In genomic region chr1:143681108-143681507, GRCm38 (mm10) we compare ENCODE assay signal across 15 mouse cellular contexts. TPM values are rescaled to one million over a fixed set of nuclear protein-coding genes. Genes with fewer than 3 reads are reported as not detected.
A peak's percentile ranks its signal among the peaks of the same experiment; 100 is the strongest.
DNase-seq lines count a peak whose midpoint lies in the region; ATAC-seq and TF ChIP-seq lines count a peak whose summit lies in the region.
"Had no signal": no experiment of that assay in that cellular context is flagged by ENCODE, and none has a peak within 500 bp of the region (broad histone marks: within the 10 kb centered on the region; RNA-seq: fewer than 3 reads in every experiment).

No protein-coding gene starts in this region.

- H3K36me3 ChIP-seq in forebrain, postnatal 0 days (ENCODE audit: insufficient read depth), result peaks cover 17% of the 10 kb centered on the region
- H3K36me3 ChIP-seq in forebrain, embryonic 13.5 days (ENCODE audit: poor library complexity, severe bottlenecking), result peaks cover 46% of the 10 kb centered on the region

- H3K4me3 ChIP-seq in forebrain, postnatal 0 days (ENCODE audit: low read depth, low read length), result no peak overlapping the region
- no peak overlapping the region for H3K4me3 ChIP-seq in forebrain, embryonic 13.5 days
- H3K4me3 ChIP-seq: erythroblast, embryonic 14.5 days; limb, embryonic 13.5 days; midbrain, embryonic 12.5 days; neural tube, embryonic 12.5 days had no signal

- intact Hi-C loops in heart, postnatal 10 days (cut with DNase I), result no loop called here

- ATAC-seq in forebrain, postnatal 0 days, result no peak
- ATAC-seq in forebrain, embryonic 13.5 days, result no peak
- ATAC-seq in inflammation-experienced regulatory T-cells, adult 6 months, result no peak
- ATAC-seq: activated CD4-positive, CD25-positive, alpha-beta regulatory T cell, adult 4 months; lung, postnatal 0 days had no signal

- H3K27me3 ChIP-seq in forebrain, postnatal 0 days (ENCODE audit: insufficient read depth, low read length), result no peaks in the 10 kb centered on the region
- no peaks in the 10 kb centered on the region for H3K27me3 ChIP-seq in forebrain, embryonic 13.5 days
- H3K27me3 ChIP-seq: limb, embryonic 13.5 days; midbrain, embryonic 12.5 days; neural tube, embryonic 12.5 days had no signal

- no peaks in the 10 kb centered on the region for H3K4me1 ChIP-seq in forebrain, postnatal 0 days (ENCODE audit: insufficient read depth)
- no peaks in the 10 kb centered on the region for H3K4me1 ChIP-seq in forebrain, embryonic 13.5 days
- H3K4me1 ChIP-seq: limb, embryonic 13.5 days; midbrain, embryonic 12.5 days; neural tube, embryonic 12.5 days had no signal

- WGBS in forebrain, postnatal 0 days, result 89% methylated on average over 5 of the region's 5 CpGs
- 98% methylated on average over 5 of the region's 5 CpGs for WGBS in forebrain, embryonic 13.5 days

- no peaks in the 10 kb centered on the region for H3K9me3 ChIP-seq in forebrain, postnatal 0 days (ENCODE audit: low read length)
- H3K9me3 ChIP-seq in forebrain, embryonic 13.5 days (replicated peaks), result no peaks in the 10 kb centered on the region
- H3K9me3 ChIP-seq: G1E; limb, embryonic 13.5 days; midbrain, embryonic 12.5 days; neural tube, embryonic 12.5 days had no signal

- TF ChIP-seq CTCF in forebrain, postnatal 0 days (IDR thresholded peaks at IDR 0.05; ENCODE audit: low read depth), result no peak

- H3K4me2 ChIP-seq in forebrain, postnatal 0 days (ENCODE audit: low read depth), result no peak overlapping the region
- H3K4me2 ChIP-seq in forebrain, embryonic 13.5 days, result no peak overlapping the region
- H3K4me2 ChIP-seq: limb, embryonic 13.5 days; midbrain, embryonic 12.5 days; neural tube, embryonic 12.5 days had no signal

- H3K9ac ChIP-seq in forebrain, postnatal 0 days, result no peak overlapping the region
- H3K9ac ChIP-seq in forebrain, embryonic 13.5 days, result no peak overlapping the region
- H3K9ac ChIP-seq: limb, embryonic 13.5 days; midbrain, embryonic 12.5 days; neural tube, embryonic 12.5 days had no signal

- DNase-seq in forebrain, postnatal 0 days, result peak; percentile 10
- DNase-seq in kidney, postnatal 36 days, result peak; percentile 13 to 53
- no peak for DNase-seq in kidney, postnatal 14 days
- peak; percentile 86 for DNase-seq in cerebellum, adult 11-12 months
- peak; percentile 69 to 74 for DNase-seq in heart, postnatal 10 days
- no peak for DNase-seq in lung, adult 18-20 months

- no peak overlapping the region for H3K27ac ChIP-seq in forebrain, postnatal 0 days (ENCODE audit: low read depth, low read length)
- H3K27ac ChIP-seq in forebrain, embryonic 13.5 days, result no peak overlapping the region
- H3K27ac ChIP-seq: limb, embryonic 13.5 days; midbrain, embryonic 12.5 days; neural tube, embryonic 12.5 days had no signal

RNA-seq across cellular contexts. Expression of gene Cdc73, which starts 21.6 kb away (rescaled TPM):
- total RNA-seq in forebrain, postnatal 0 days (2014; rRNA removed), result 8.3 and 10.9 TPM in 2 replicates
- 8.9 and 11.2 TPM in 2 replicates for polyA plus RNA-seq in forebrain, postnatal 0 days (2015; fragmentation: Nextera tagmentation; extraction: Ambion mirVana)
- 24.0 and 30.6 TPM in 2 replicates for polyA plus RNA-seq in forebrain, embryonic 13.5 days (2015; fragmentation: Nextera tagmentation; extraction: Ambion mirVana)
- 10 to 100 TPM; 51.0 to 52.8 TPM for total RNA-seq in heart, postnatal 10 days (2021)
- polyA plus RNA-seq in inflammation-experienced regulatory T-cells, adult 6 months (2017; shearing (Covaris generic)), result 10 to 100 TPM; 17.7 to 21.5 (median 17.9) TPM

RNA-seq across cellular contexts. Expression of gene Glrx2, which starts 35.0 kb away (rescaled TPM):
- total RNA-seq in forebrain, postnatal 0 days (2014; rRNA removed), result 33.0 and 42.8 TPM in 2 replicates
- 135 and 140 TPM in 2 replicates for polyA plus RNA-seq in forebrain, postnatal 0 days (2015; fragmentation: Nextera tagmentation; extraction: Ambion mirVana)
- 161 and 192 TPM in 2 replicates for polyA plus RNA-seq in forebrain, embryonic 13.5 days (2015; fragmentation: Nextera tagmentation; extraction: Ambion mirVana)
- 10 to 100 TPM; 74.7 to 84.3 TPM for total RNA-seq in heart, postnatal 10 days (2021)
- 10 to 100 TPM; 38.7 to 54.4 (median 40.4) TPM for polyA plus RNA-seq in inflammation-experienced regulatory T-cells, adult 6 months (2017; shearing (Covaris generic))

RNA-seq across cellular contexts. Expression of gene B3galt2, which starts 40.6 kb away (rescaled TPM):
- 25.6 and 28.1 TPM in 2 replicates for total RNA-seq in forebrain, postnatal 0 days (2014; rRNA removed)
- 7.2 and 8.1 TPM in 2 replicates for polyA plus RNA-seq in forebrain, postnatal 0 days (2015; fragmentation: Nextera tagmentation; extraction: Ambion mirVana)
- 3.2 and 3.5 TPM in 2 replicates for polyA plus RNA-seq in forebrain, embryonic 13.5 days (2015; fragmentation: Nextera tagmentation; extraction: Ambion mirVana)
- total RNA-seq in heart, postnatal 10 days (2021), result under 1 TPM; 0.10 to 0.32 TPM
- polyA plus RNA-seq in inflammation-experienced regulatory T-cells, adult 6 months (2017; shearing (Covaris generic)), result under 1 TPM; 0.44 to 0.86 (median 0.61) TPM
- polyA plus RNA-seq: G1E had no signal

Comparison
In these comparisons a context has a peak if more than half of its experiments do, and no peak if none do; other contexts are left out.
1. DNase-seq: peak in forebrain, postnatal 0 days (single experiment), kidney, postnatal 36 days (2 of 2), cerebellum, adult 11-12 months (single experiment) and heart, postnatal 10 days (2 of 2); none in kidney, postnatal 14 days (single experiment) and lung, adult 18-20 months (0 of 2).